Mouse (Mus musculus) olfactory bulb, adult 2 months (tissue): ENCODE measurements around the gene Cables2.
"Not testable (repeated sequence)": the region's sequence is repeated elsewhere in the genome, so short reads cannot be mapped to it uniquely, and the experiment has no call there.

ENCODE experiments used
- CTCF ChIP-seq: fragments of 200-500 bp; IDR thresholded peaks from 2 replicates; pipeline ENCODE4 v1.5.1; 2012; ENCODE audit warnings: low read depth, mild to moderate bottlenecking, low read length, moderate library complexity; ENCODE audit not compliant: insufficient read depth
- POLR2A ChIP-seq: fragments of 200-500 bp; IDR thresholded peaks from 2 replicates; pipeline ENCODE4 v1.6.1; 2012; ENCODE audit warnings: mild to moderate bottlenecking, low read depth, low read length, moderate library complexity; ENCODE audit not compliant: insufficient read depth

DNA sequence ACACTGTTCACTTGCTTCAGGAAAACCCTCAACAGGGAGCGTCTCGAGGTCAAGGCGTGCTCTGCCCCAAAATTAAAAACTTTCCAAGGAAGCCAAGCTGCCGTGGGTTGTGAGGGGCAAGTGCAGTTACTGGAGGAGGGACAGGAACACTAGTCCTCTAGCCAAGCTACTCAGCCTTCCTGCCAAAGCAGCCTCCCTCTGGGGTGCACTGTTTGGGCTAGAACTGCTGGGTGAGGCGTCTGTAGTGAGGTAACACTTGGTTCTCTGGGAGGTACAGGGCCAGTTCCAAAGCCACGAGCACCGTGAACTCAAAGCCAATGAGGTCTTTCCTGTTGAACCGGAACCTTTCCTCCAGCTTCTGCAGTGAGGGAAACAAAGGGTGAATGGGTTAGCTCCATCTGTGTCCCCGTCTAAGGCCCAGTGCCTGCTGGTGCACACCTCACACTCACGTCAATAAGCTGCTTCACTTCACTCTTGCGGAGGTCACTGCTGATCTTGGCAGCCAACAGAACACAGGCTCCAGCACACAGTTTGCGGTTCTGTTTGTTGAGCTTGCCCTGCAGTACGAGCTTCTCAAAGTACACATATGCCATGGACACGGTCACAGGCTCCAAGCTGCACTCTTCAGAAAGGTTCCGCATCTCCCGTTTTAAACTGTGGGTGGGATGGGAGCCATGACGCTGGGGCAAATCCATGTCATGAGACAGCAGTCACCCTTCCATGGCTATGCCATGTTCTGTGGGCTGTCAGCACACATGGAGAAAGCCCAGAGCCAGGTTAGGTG is 13.3 kb downstream of the Cables2 start:
- not testable (repeated sequence) for TF ChIP-seq CTCF, POLR2A
